Mouse (Mus musculus) cerebellum, adult 9-11 months (tissue): ENCODE data around the gene Nme9.

Source experiments
- DNase-seq: peaks from one replicate; pipeline ENCODE4 v3.0.0; 2022

Nme9 gene

GRCm38 (mm10) chr9:99437031-99437764, 14.1 kb upstream of the Nme9 start, which contains the start of gene Mras:
Gene Mras (minus strand): TSS chr9:99437381.
- no peak for DNase-seq

GRCm38 (mm10) chr9:99437781-99438565, 13.3 kb upstream of the Nme9 start:
- DNase-seq = no peak

GRCm38 (mm10) chr9:99439064-99439463, 12.2 kb upstream of the Nme9 start:
- DNase-seq = no peak

GRCm38 (mm10) chr9:99440941-99441340, 10.3 kb upstream of the Nme9 start:
- no peak for DNase-seq

- no peak for DNase-seq
Measured at GRCm38 (mm10) chr9:99441647-99442433, 9.4 kb upstream of the Nme9 start.

GRCm38 (mm10) chr9:99444590-99445178, 6.6 kb upstream of the Nme9 start:
- DNase-seq = no peak

GRCm38 (mm10) chr9:99446259-99446658, 5.0 kb upstream of the Nme9 start:
- no peak for DNase-seq

GRCm38 (mm10) chr9:99447323-99447722, 4.0 kb upstream of the Nme9 start:
- no peak for DNase-seq

GRCm38 (mm10) chr9:99449886-99450647, 1.2 kb upstream of the Nme9 start:
- DNase-seq = no peak

GRCm38 (mm10) chr9:99454211-99454610, 2.9 kb downstream of the Nme9 start:
- no peak for DNase-seq

GRCm38 (mm10) chr9:99458529-99459208, 7.4 kb downstream of the Nme9 start:
- DNase-seq = peak; percentile 42

- DNase-seq = no peak
Measured at GRCm38 (mm10) chr9:99459730-99460129, 8.5 kb downstream of the Nme9 start.

- no peak for DNase-seq
Measured at GRCm38 (mm10) chr9:99464876-99465275, 13.6 kb downstream of the Nme9 start.

- no peak for DNase-seq
Measured at GRCm38 (mm10) chr9:99468572-99468971, 17.3 kb downstream of the Nme9 start.

GRCm38 (mm10) chr9:99469681-99470273, 18.5 kb downstream of the Nme9 start:
- DNase-seq = no peak

- no peak for DNase-seq
Measured at GRCm38 (mm10) chr9:99470347-99471092, 19.2 kb downstream of the Nme9 start.

GRCm38 (mm10) chr9:99471334-99471733, 20.1 kb downstream of the Nme9 start:
- DNase-seq = no peak

GRCm38 (mm10) chr9:99479181-99479711, 28.0 kb downstream of the Nme9 start:
- DNase-seq = peak; percentile 47

- DNase-seq = peak; percentile 77
Measured at GRCm38 (mm10) chr9:99480764-99481163, 29.5 kb downstream of the Nme9 start.

- no peak for DNase-seq
Measured at GRCm38 (mm10) chr9:99483191-99483590, 31.9 kb downstream of the Nme9 start.
